In the genomic region with DNA sequence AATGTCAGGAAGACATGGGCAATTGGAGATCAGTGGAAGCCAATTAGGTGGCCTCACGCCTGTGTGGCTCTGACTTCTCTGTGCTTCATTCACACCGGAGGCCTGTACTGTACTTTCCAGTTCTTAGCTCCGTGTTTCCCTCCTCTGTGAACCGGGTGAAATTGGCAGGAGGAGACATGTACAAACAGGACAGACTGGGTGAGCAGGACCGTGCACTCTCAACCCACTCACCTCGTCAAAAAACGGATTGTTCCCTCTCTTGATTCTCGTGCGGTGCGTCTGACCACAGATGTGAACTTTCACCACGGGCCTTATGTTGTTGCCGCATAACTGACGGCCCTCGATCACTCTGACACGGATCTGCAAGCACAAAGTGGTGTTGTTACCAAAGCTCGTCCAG, we compare ENCODE assay signal across 23 mouse cellular contexts. TPM values are rescaled to one million over a fixed set of nuclear protein-coding genes. Genes with fewer than 3 reads are reported as not detected.
DNase-seq lines count a peak whose midpoint lies in the region; ATAC-seq lines count a peak whose summit lies in the region.
"Had no signal": no experiment of that assay in that cellular context is flagged by ENCODE, and none has a peak within 500 bp of the region (broad histone marks: within the 10 kb centered on the region; RNA-seq: fewer than 3 reads in every experiment).

No protein-coding gene starts in this region.

- no peak overlapping the region for H3K4me2 ChIP-seq in lung, embryonic 16.5 days (ENCODE audit: low read depth, low read length)
- H3K4me2 ChIP-seq: heart, embryonic 11.5 days; heart, embryonic 15.5 days; hindbrain, embryonic 14.5 days had no signal

- no peak overlapping the region for H3K9ac ChIP-seq in lung, embryonic 16.5 days (ENCODE audit: low read length)
- H3K9ac ChIP-seq: heart, embryonic 15.5 days; hindbrain, embryonic 14.5 days had no signal

- no peaks in the 10 kb centered on the region for H3K27me3 ChIP-seq in lung, embryonic 16.5 days (ENCODE audit: control insufficient read depth, insufficient read depth, low read depth, low read length)
- H3K27me3 ChIP-seq: CH12.LX; heart, embryonic 15.5 days; Patski had no signal

- no peak overlapping the region for H3K4me3 ChIP-seq in lung, embryonic 16.5 days (ENCODE audit: low read length)
- H3K4me3 ChIP-seq: embryonic facial prominence, embryonic 10.5 days; forebrain, embryonic 10.5 days; gastrocnemius, adult 2 months; heart, embryonic 15.5 days had no signal

- H3K36me3 ChIP-seq in lung, embryonic 16.5 days (ENCODE audit: control insufficient read depth, insufficient read depth, low read length) = peaks cover 10% of the 10 kb centered on the region; the same call in 1 of the 2 replicates
- H3K36me3 ChIP-seq: embryonic facial prominence, embryonic 10.5 days; forebrain, embryonic 10.5 days; heart, embryonic 15.5 days had no signal

- peak overlapping the region; percentile 12; the same call in 1 of the 2 replicates for H3K27ac ChIP-seq in lung, embryonic 16.5 days (ENCODE audit: low read length)
- H3K27ac ChIP-seq: embryonic facial prominence, embryonic 10.5 days; forebrain, embryonic 10.5 days; gastrocnemius, adult 2 months; heart, embryonic 15.5 days; hindbrain, embryonic 14.5 days had no signal

- DNase-seq in lung, postnatal 36 days = no peak
- DNase-seq in urinary bladder, postnatal 14 days (ENCODE audit: low spot score) = peak; percentile 76
- DNase-seq in urinary bladder, adult 2 months (ENCODE audit: low spot score) = no peak
- DNase-seq in urinary bladder, postnatal 25 days (ENCODE audit: low spot score) = peak; percentile 52
- no peak for DNase-seq in adrenal gland, adult 2 months
- DNase-seq: adrenal gland, adult 8-10 months; adrenal gland, postnatal 36 days; cerebellum, adult 2 months; cerebellum, postnatal 10 days; gastrocnemius, adult 2 months; gastrocnemius, postnatal 25 days; heart, adult 18-20 months; heart, postnatal 14 days had no signal

- ATAC-seq in lung, embryonic 16.5 days (ENCODE audit: low read depth) = peak; percentile 72
- ATAC-seq: activated CD4-positive, CD25-positive, alpha-beta regulatory T cell, adult 4 months; forebrain, embryonic 14.5 days; Patski had no signal

- H3K9me3 ChIP-seq in lung, embryonic 16.5 days (ENCODE audit: control insufficient read depth, low read length) = no peaks in the 10 kb centered on the region
- H3K9me3 ChIP-seq: embryonic facial prominence, embryonic 10.5 days; forebrain, embryonic 10.5 days; heart, embryonic 15.5 days had no signal

- WGBS in lung, embryonic 16.5 days = 65% methylated on average over 16 of the region's 16 CpGs

- H3K4me1 ChIP-seq in lung, embryonic 16.5 days (replicated peaks; ENCODE audit: control insufficient read depth, insufficient read depth, low read length) = peaks cover 4% of the 10 kb centered on the region
- H3K4me1 ChIP-seq: embryonic facial prominence, embryonic 10.5 days; forebrain, embryonic 10.5 days; heart, embryonic 15.5 days had no signal

RNA-seq across cellular contexts. Expression of a gene that starts 57.6 kb away (rescaled TPM):
- 32.3 and 35.2 TPM in 2 replicates for polyA plus RNA-seq in lung, embryonic 16.5 days (2015; fragmentation: Nextera tagmentation; extraction: Ambion mirVana)
- polyA plus RNA-seq in urinary bladder, adult 2 months (2012; rRNA removed) = 377 and 428 TPM in 2 replicates
- 10 to 100 TPM; 26.3 to 65.2 TPM for total RNA-seq in adrenal gland, adult 2 months (2021)
- polyA plus RNA-seq in adrenal gland, adult 2 months (2012; rRNA removed) = 3.6 and 6.6 TPM in 2 replicates

Comparison
In these comparisons a context has a peak if more than half of its experiments do, and no peak if none do; other contexts are left out.
1. DNase-seq: peak in urinary bladder, postnatal 14 days (single experiment) and urinary bladder, postnatal 25 days (single experiment); none in lung, postnatal 36 days (single experiment), urinary bladder, adult 2 months (single experiment) and adrenal gland, adult 2 months (single experiment).
2. RNA of a gene that starts 57.6 kb away (polyA plus RNA-seq): 377 to 428 TPM in urinary bladder, adult 2 months; 32.3 to 35.2 TPM in lung, embryonic 16.5 days and 3.6 to 6.6 TPM in adrenal gland, adult 2 months; every median in the first group is over 10 times any median in the second.